Mouse (Mus musculus) heart, embryonic 11.5 days (tissue): ENCODE results near the gene Mfrp. TPM values are rescaled to one million over a fixed set of nuclear protein-coding genes. Genes with fewer than 3 reads are reported as not detected.

ENCODE experiments used
- ATAC-seq: fragments of 200-750 bp; cut with Nextera tagmentation; replicated peaks from 2 replicates; pipeline ENCODE4 v1.8.0; 2017; ENCODE audit warnings: moderate library complexity; ENCODE audit not compliant: insufficient number of reproducible peaks, low FRiP score, low TSS enrichment
- H3K27ac ChIP-seq: fragments of 300-500 bp; sonication (generic); 2 replicates; pipeline ENCODE4 v1.5.1; 2014; ENCODE audit warnings: mild to moderate bottlenecking, low read depth, low read length
- H3K27me3 ChIP-seq: fragments of 300-500 bp; sonication (generic); 2 replicates; pipeline ENCODE4 v1.6.1; 2014; ENCODE audit warnings: mild to moderate bottlenecking, low read length, mixed read lengths; ENCODE audit not compliant: control insufficient read depth, insufficient read depth
- H3K36me3 ChIP-seq: fragments of 300-500 bp; sonication (generic); 2 replicates; pipeline ENCODE4 v1.6.1; 2014; ENCODE audit warnings: mild to moderate bottlenecking, low read length, moderate library complexity, mixed read lengths; ENCODE audit not compliant: control insufficient read depth, insufficient read depth
- H3K4me1 ChIP-seq: fragments of 300-500 bp; sonication (generic); 2 replicates; pipeline ENCODE4 v1.6.1; 2014; ENCODE audit warnings: low read length; ENCODE audit not compliant: control insufficient read depth, insufficient read depth
- H3K4me2 ChIP-seq: fragments of 300-500 bp; sonication (generic); 2 replicates; pipeline ENCODE4 v1.6.1; 2014; ENCODE audit warnings: mild to moderate bottlenecking, moderate library complexity
- H3K4me3 ChIP-seq: fragments of 300-500 bp; sonication (generic); 2 replicates; pipeline ENCODE4 v1.5.1; 2014; ENCODE audit warnings: low read depth, low read length
- H3K9ac ChIP-seq: fragments of 300-500 bp; sonication (generic); 2 replicates; pipeline ENCODE4 v1.6.1; 2014; ENCODE audit warnings: mild to moderate bottlenecking, low read depth, low read length, moderate library complexity
- H3K9me3 ChIP-seq: fragments of 300-500 bp; sonication (generic); replicated peaks from 2 replicates; pipeline ENCODE4 v1.6.1; 2016; ENCODE audit warnings: low read length; ENCODE audit not compliant: control insufficient read depth
- WGBS: fragments of 180-500 bp; shearing (Covaris S2); extraction: QIAGEN DNeasy Blood & Tissue Kit; methylation state at CpG from one replicate; pipeline ENCODE4 v1.1.7; 2014; ENCODE audit not compliant: insufficient replicate concordance; 5-methylcytosine and 5-hydroxymethylcytosine counted together
- polyA plus RNA-seq: library from polyadenylated mRNA; unstranded; fragments of >200 nt; fragmentation: Nextera tagmentation; extraction: Ambion mirVana; gene quantifications from 2 replicates; pipeline ENCODE4 v1.2.1, GENCODE M21; 2014

The Mfrp gene
- 0.16 TPM in 1 of 2 replicates, not detected in the other for polyA plus RNA-seq

- Histone ChIP-seq H3K9ac (no peak within 1 kb of the TSS), H3K27ac (no peak within 1 kb of the TSS; the same call in 1 of the 2 replicates), H3K27me3 (no peaks in the 10 kb centered on the region), H3K4me2 (no peak within 1 kb of the TSS), H3K36me3 (no peaks in the 10 kb centered on the region), H3K4me3 (no peak within 1 kb of the TSS), H3K9me3 (no peaks in the 10 kb centered on the region), H3K4me1 (peaks cover 7% of the 10 kb centered on the region)
- 75% methylated on average over 9 of the region's 9 CpGs for WGBS
- no peak for ATAC-seq
Measured at GRCm38 (mm10) chr9:44101490-44101889, at the start of gene Mfrp. Gene Mfrp, plus strand, starts transcription at chr9:44101729.

GRCm38 (mm10) chr9:44052855-44053254 is 48.7 kb upstream of the Mfrp start:
- no peak overlapping the region for H3K4me3 ChIP-seq
- 0 out of 2 replicates have a peak, but pooled peaks cover 4% of the 10 kb centered on the region for H3K27me3 ChIP-seq
- no peak overlapping the region for H3K9ac ChIP-seq
- H3K9me3 ChIP-seq: no peaks in the 10 kb centered on the region
- ATAC-seq: no peak
- no peak overlapping the region for H3K4me2 ChIP-seq
- H3K27ac ChIP-seq: no peak overlapping the region
- WGBS: 58% methylated on average over 3 of the region's 3 CpGs
- H3K4me1 ChIP-seq: no peaks in the 10 kb centered on the region
- no peaks in the 10 kb centered on the region for H3K36me3 ChIP-seq

GRCm38 (mm10) chr9:44053936-44054335 is 47.6 kb upstream of the Mfrp start:
- H3K27ac ChIP-seq: no peak overlapping the region
- H3K36me3 ChIP-seq: no peaks in the 10 kb centered on the region
- no peak overlapping the region for H3K9ac ChIP-seq
- no peak overlapping the region for H3K4me2 ChIP-seq
- peaks cover 6% of the 10 kb centered on the region; the same call in 1 of the 2 replicates for H3K27me3 ChIP-seq
- H3K4me1 ChIP-seq: no peaks in the 10 kb centered on the region
- H3K9me3 ChIP-seq: no peaks in the 10 kb centered on the region
- no peak for ATAC-seq
- no peak overlapping the region for H3K4me3 ChIP-seq
- 53% methylated on average over 1 of the region's 1 CpGs for WGBS

GRCm38 (mm10) chr9:44058606-44059005 is 42.9 kb upstream of the Mfrp start:
- Histone ChIP-seq H3K27ac (no peak overlapping the region), H3K27me3 (peaks cover 4% of the 10 kb centered on the region; the same call in 1 of the 2 replicates), H3K4me1 (no peaks in the 10 kb centered on the region), H3K36me3 (no peaks in the 10 kb centered on the region), H3K4me3 (no peak overlapping the region), H3K4me2 (no peak overlapping the region), H3K9ac (no peak overlapping the region), H3K9me3 (no peaks in the 10 kb centered on the region)
- ATAC-seq: no peak
- WGBS: 79% methylated on average over 6 of the region's 6 CpGs

- Histone ChIP-seq H3K4me2 (no peak overlapping the region), H3K4me3 (no peak overlapping the region), H3K9ac (no peak overlapping the region), H3K27me3 (no peaks in the 10 kb centered on the region), H3K9me3 (no peaks in the 10 kb centered on the region), H3K4me1 (peaks cover 11% of the 10 kb centered on the region), H3K27ac (no peak overlapping the region), H3K36me3 (no peaks in the 10 kb centered on the region)
- ATAC-seq: no peak
- 21% methylated on average over 1 of the region's 1 CpGs for WGBS
Measured at GRCm38 (mm10) chr9:44065177-44065576, 36.4 kb upstream of the Mfrp start.

- no peaks in the 10 kb centered on the region for H3K27me3 ChIP-seq
- no peaks in the 10 kb centered on the region for H3K36me3 ChIP-seq
- ATAC-seq: peak; percentile 92
- H3K9me3 ChIP-seq: no peaks in the 10 kb centered on the region
- peak within 1 kb of the TSS; percentile 46; the same call in 1 of the 2 replicates for H3K27ac ChIP-seq
- H3K4me2 ChIP-seq: peak within 1 kb of the TSS; percentile 97
- peak within 1 kb of the TSS; percentile 81 for H3K9ac ChIP-seq
- under 1% methylated on average over 36 of the region's 38 CpGs for WGBS
- peak within 1 kb of the TSS; percentile 66 for H3K4me3 ChIP-seq
- peaks cover 27% of the 10 kb centered on the region for H3K4me1 ChIP-seq
Measured at GRCm38 (mm10) chr9:44066785-44067225, 34.7 kb upstream of the Mfrp start, which contains the start of gene Usp2. Gene Usp2, plus strand, starts transcription at chr9:44067021.

- Histone ChIP-seq H3K9me3 (no peaks in the 10 kb centered on the region), H3K4me2 (peak overlapping the region; percentile 97), H3K4me1 (peaks cover 33% of the 10 kb centered on the region), H3K36me3 (no peaks in the 10 kb centered on the region), H3K9ac (peak overlapping the region; percentile 81), H3K27ac (peak overlapping the region; percentile 46; the same call in 1 of the 2 replicates), H3K27me3 (no peaks in the 10 kb centered on the region), H3K4me3 (peak overlapping the region; percentile 66)
- 3% methylated on average over 15 of the region's 15 CpGs for WGBS
- ATAC-seq: peak; percentile 20
Measured at GRCm38 (mm10) chr9:44067241-44067959, 34.1 kb upstream of the Mfrp start.

- ATAC-seq: no peak
- H3K36me3 ChIP-seq: no peaks in the 10 kb centered on the region
- H3K9me3 ChIP-seq: no peaks in the 10 kb centered on the region
- H3K4me1 ChIP-seq: peaks cover 38% of the 10 kb centered on the region
- no peak overlapping the region for H3K27ac ChIP-seq
- no peak overlapping the region for H3K4me3 ChIP-seq
- H3K4me2 ChIP-seq: peak overlapping the region; percentile 97
- no peaks in the 10 kb centered on the region for H3K27me3 ChIP-seq
- WGBS: 60% methylated on average over 6 of the region's 6 CpGs
- H3K9ac ChIP-seq: no peak overlapping the region
Measured at GRCm38 (mm10) chr9:44067960-44068330, 33.6 kb upstream of the Mfrp start.
